Mouse (Mus musculus): ENCODE data around the gene Padi1.
A peak's percentile ranks its signal among the peaks of the same experiment; 100 is the strongest.

Padi1 gene

GRCm38 (mm10) chr4:140862036-140862650 is 16.6 kb upstream of the Padi1 start:
- peak; percentile 8 to 42 for DNase-seq (ENCODE audit: low spot score in 2 of 2)

GRCm38 (mm10) chr4:140860767-140861147 is 15.2 kb upstream of the Padi1 start:
- DNase-seq (ENCODE audit: low spot score in 2 of 2) = no peak

- DNase-seq (ENCODE audit: low spot score in 2 of 2) = no peak
These were observed 14.7 kb upstream of the Padi1 start for GRCm38 (mm10) chr4:140860125-140860766.

GRCm38 (mm10) chr4:140859291-140859690 is 13.7 kb upstream of the Padi1 start:
- DNase-seq (ENCODE audit: low spot score in 2 of 2) = no peak

- no peak for DNase-seq (ENCODE audit: low spot score in 2 of 2)
These were observed 12.2 kb upstream of the Padi1 start for GRCm38 (mm10) chr4:140857813-140858212.

- DNase-seq (ENCODE audit: low spot score in 2 of 2) = no peak
These were observed 11.5 kb upstream of the Padi1 start for GRCm38 (mm10) chr4:140857041-140857440.

GRCm38 (mm10) chr4:140855151-140855550 is 9.6 kb upstream of the Padi1 start:
- no peak for DNase-seq (ENCODE audit: low spot score in 2 of 2)

GRCm38 (mm10) chr4:140854455-140854864 is 8.9 kb upstream of the Padi1 start:
- DNase-seq (ENCODE audit: low spot score in 2 of 2) = no peak

- no peak for DNase-seq (ENCODE audit: low spot score in 2 of 2)
These were observed 8.0 kb upstream of the Padi1 start for GRCm38 (mm10) chr4:140853626-140854025.

- DNase-seq (ENCODE audit: low spot score in 2 of 2) = no peak
These were observed 3.7 kb upstream of the Padi1 start for GRCm38 (mm10) chr4:140849310-140849709.

GRCm38 (mm10) chr4:140844991-140845390 is 587 bp downstream of the Padi1 start:
- DNase-seq (ENCODE audit: low spot score in 2 of 2) = no peak

- no peak for DNase-seq (ENCODE audit: low spot score in 2 of 2)
These were observed 1.8 kb downstream of the Padi1 start for GRCm38 (mm10) chr4:140843670-140844280.

GRCm38 (mm10) chr4:140842909-140843308 is 2.7 kb downstream of the Padi1 start:
- DNase-seq (ENCODE audit: low spot score in 2 of 2) = no peak

GRCm38 (mm10) chr4:140837879-140838278 is 7.7 kb downstream of the Padi1 start:
- DNase-seq (ENCODE audit: low spot score in 2 of 2) = peak in 1 of 2 experiments; percentile 56

GRCm38 (mm10) chr4:140836208-140836866 is 9.2 kb downstream of the Padi1 start:
- DNase-seq (ENCODE audit: low spot score in 2 of 2) = no peak

- no peak for DNase-seq (ENCODE audit: low spot score in 2 of 2)
These were observed 9.9 kb downstream of the Padi1 start for GRCm38 (mm10) chr4:140835682-140836081.

- no peak for DNase-seq (ENCODE audit: low spot score in 2 of 2)
These were observed 11.1 kb downstream of the Padi1 start for GRCm38 (mm10) chr4:140834327-140834934.

GRCm38 (mm10) chr4:140832821-140833220 is 12.8 kb downstream of the Padi1 start:
- DNase-seq (ENCODE audit: low spot score in 2 of 2) = no peak

- peak in 1 of 2 experiments; percentile 13 for DNase-seq (ENCODE audit: low spot score in 2 of 2)
These were observed 13.8 kb downstream of the Padi1 start for GRCm38 (mm10) chr4:140831808-140832207.

- DNase-seq (ENCODE audit: low spot score in 2 of 2) = no peak
These were observed 18.3 kb downstream of the Padi1 start for GRCm38 (mm10) chr4:140827237-140827636.

- no peak for DNase-seq (ENCODE audit: low spot score in 2 of 2)
These were observed 19.6 kb downstream of the Padi1 start for GRCm38 (mm10) chr4:140825942-140826341.

- DNase-seq (ENCODE audit: low spot score in 2 of 2) = no peak
These were observed 23.6 kb downstream of the Padi1 start for GRCm38 (mm10) chr4:140821988-140822387.
